Mouse (Mus musculus): ENCODE results near the gene Gng2. TPM values are rescaled to one million over a fixed set of nuclear protein-coding genes. Genes with fewer than 3 reads are reported as not detected.

Gng2 gene
- polyA plus RNA-seq, 1 experiment from 2014 or later: 54.8 TPM

DNA sequence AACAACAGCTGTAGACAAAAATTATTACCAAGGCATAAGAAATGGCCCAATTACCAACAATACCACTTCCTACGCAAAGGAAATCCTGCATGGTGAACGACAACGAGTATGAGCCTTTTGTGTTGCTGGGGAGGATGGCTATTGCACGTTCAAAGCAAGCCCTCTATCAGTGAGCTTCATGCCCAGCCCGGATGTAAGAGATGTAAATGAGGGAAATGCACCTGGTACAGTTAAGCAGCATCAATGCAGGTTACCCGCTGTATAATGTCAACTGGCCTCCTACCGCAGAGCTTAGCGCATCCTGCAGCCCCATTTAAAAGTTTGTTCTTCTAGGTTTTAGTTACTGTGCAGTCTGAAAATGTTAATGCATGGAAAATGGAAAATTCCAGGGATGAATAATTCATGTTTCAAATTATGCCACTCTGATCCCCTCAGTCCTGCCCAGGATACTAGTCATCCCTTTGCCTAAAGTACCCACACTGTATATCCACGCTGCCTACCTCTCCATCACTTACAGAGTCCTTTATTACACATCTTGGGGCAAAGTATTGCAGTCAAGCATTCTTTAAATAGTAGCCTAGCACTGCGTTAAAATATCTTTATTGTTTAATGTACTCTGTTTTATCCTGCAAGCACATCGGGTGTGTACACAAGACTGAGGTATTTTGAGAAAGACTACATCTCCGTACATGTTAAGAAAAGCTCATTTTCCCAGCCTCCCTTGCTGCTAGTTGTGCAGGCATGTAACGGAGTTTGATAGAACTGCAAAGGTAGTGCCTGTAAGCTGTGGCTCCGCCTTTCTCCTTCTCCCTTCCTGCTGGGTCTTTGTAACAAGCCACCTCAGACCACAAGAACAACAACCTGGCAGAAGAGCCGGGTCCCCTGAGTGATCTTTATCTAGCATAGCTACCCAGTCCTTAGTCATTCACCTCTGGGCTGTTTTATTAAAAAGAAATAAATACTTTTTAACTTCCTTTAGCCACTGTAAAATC is 15.2 kb downstream of the Gng2 start:
- Histone ChIP-seq H3K9ac (no peak overlapping the region), H3K9me3 (replicated peaks) (no peaks in the 10 kb centered on the region), H3K4me2 (no peak overlapping the region), H3K27me3 (no peaks in the 10 kb centered on the region), H3K4me3 (no peak overlapping the region), H3K27ac (no peak overlapping the region), H3K36me3 (no peaks in the 10 kb centered on the region), H3K4me1 (replicated peaks) (peaks cover 5% of the 10 kb centered on the region; the same call in 1 of the 2 replicates)
- WGBS: 69% methylated on average over 15 of the region's 15 CpGs
- ATAC-seq (replicated peaks; ENCODE audit: insufficient number of reproducible peaks, insufficient read depth, low FRiP score, low read depth): no peak

DNA sequence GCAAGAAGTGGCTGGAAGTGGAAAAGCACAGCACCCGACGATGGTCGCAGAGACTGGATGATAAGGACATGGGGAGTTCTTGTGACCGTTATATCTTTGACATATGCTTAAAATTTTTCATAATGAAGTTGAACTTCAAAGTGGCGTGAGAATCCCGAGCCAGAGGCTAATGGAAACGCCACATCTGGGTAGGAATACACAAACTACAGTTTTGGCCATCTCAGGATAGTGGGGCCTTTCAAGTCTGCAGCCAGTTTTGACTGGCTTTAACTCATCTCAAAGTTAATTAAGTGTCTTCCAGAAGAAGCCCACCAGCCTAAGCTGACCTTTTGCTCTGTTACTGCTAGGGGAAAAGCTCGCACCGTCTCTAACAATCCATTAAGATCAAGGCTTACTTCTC is 17.6 kb downstream of the Gng2 start:
- H3K9me3 ChIP-seq (replicated peaks): no peaks in the 10 kb centered on the region
- no peak overlapping the region for H3K27ac ChIP-seq
- H3K9ac ChIP-seq: no peak overlapping the region
- H3K36me3 ChIP-seq: no peaks in the 10 kb centered on the region; the same call in 1 of the 2 replicates
- H3K4me3 ChIP-seq: no peak overlapping the region
- ATAC-seq (replicated peaks; ENCODE audit: insufficient number of reproducible peaks, insufficient read depth, low FRiP score, low read depth): no peak
- no peak overlapping the region for H3K4me2 ChIP-seq
- no peaks in the 10 kb centered on the region for H3K27me3 ChIP-seq
- H3K4me1 ChIP-seq (replicated peaks): peaks cover 5% of the 10 kb centered on the region; the same call in 1 of the 2 replicates
- 58% methylated on average over 9 of the region's 9 CpGs for WGBS

DNA sequence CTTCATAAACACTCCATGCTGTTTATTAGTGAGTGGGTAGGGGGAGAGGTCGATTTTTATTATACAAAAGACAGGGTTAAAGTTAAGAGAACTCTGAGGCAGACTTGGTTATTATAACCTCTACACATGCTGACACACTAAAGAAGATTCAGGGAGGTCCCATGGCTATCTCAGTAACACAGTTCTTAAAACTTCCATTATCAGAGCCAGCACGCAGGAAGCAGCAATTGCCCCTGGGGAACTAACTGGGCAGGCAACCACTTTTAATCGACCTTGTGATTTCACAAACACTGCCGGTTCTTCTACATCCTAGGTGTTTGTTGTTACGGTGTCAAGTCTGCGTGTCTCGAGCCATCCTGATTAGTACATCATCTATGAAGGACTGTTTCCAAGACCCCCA is 22.4 kb downstream of the Gng2 start:
- no peaks in the 10 kb centered on the region for H3K9me3 ChIP-seq (replicated peaks)
- H3K9ac ChIP-seq: no peak overlapping the region
- H3K27ac ChIP-seq: no peak overlapping the region
- H3K36me3 ChIP-seq: no peaks in the 10 kb centered on the region; the same call in 1 of the 2 replicates
- ATAC-seq (replicated peaks; ENCODE audit: insufficient number of reproducible peaks, insufficient read depth, low FRiP score, low read depth): no peak
- peaks cover 8% of the 10 kb centered on the region for H3K4me1 ChIP-seq (replicated peaks)
- H3K27me3 ChIP-seq: no peaks in the 10 kb centered on the region
- H3K4me3 ChIP-seq: no peak overlapping the region
- no peak overlapping the region for H3K4me2 ChIP-seq
- WGBS: 78% methylated on average over 7 of the region's 7 CpGs

DNA sequence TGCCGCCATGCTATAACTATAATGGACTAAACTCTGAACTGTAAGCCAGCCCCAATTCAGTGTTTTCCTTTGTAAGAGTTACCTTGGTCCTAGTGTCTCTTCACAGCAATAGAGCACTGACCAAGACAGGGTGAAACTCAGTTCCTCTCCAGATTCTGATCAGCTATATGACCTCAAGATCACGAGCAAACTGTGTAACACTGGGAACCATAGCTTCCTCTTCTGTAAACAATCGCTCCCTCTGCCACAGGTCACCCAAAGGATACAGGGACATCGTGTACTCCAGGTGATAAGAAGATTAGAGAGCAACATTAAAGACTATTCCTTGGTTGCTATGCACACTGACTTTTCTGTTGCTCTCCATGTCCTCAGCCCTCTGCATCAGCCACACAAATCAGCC is 26.6 kb downstream of the Gng2 start:
- no peak overlapping the region for H3K9ac ChIP-seq
- no peak for ATAC-seq (replicated peaks; ENCODE audit: insufficient number of reproducible peaks, insufficient read depth, low FRiP score, low read depth)
- no peak overlapping the region for H3K27ac ChIP-seq
- WGBS: 74% methylated on average over 4 of the region's 4 CpGs
- peaks cover 7% of the 10 kb centered on the region for H3K4me1 ChIP-seq (replicated peaks)
- H3K27me3 ChIP-seq: no peaks in the 10 kb centered on the region
- H3K9me3 ChIP-seq (replicated peaks): no peaks in the 10 kb centered on the region
- H3K4me3 ChIP-seq: no peak overlapping the region
- no peaks in the 10 kb centered on the region; the same call in 1 of the 2 replicates for H3K36me3 ChIP-seq
- H3K4me2 ChIP-seq: no peak overlapping the region

DNA sequence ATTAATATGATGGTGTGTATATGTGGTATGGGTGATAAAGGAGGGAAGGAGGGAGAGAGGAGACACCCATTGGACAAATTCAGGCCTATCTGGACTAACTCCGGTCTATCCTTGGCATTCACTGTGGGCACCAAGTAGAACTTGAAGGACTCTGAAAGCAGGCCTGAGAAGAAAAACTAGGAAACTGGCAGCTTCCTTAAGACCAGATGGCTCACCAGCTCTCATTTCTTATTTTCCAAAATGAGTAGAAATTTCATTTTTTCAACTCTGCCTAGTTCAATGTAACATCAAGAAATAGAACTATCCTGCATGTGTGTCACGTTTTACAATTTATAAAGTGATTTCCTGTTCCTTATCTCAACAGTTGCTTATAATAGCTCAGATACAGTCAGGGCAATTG is 28.0 kb downstream of the Gng2 start:
- no peak overlapping the region for H3K9ac ChIP-seq
- 0 out of 2 replicates have a peak, but pooled peaks cover 4% of the 10 kb centered on the region for H3K36me3 ChIP-seq
- H3K27ac ChIP-seq: no peak overlapping the region
- no peaks in the 10 kb centered on the region for H3K27me3 ChIP-seq
- no peak overlapping the region for H3K4me3 ChIP-seq
- peaks cover 17% of the 10 kb centered on the region for H3K4me1 ChIP-seq (replicated peaks)
- no peak for ATAC-seq (replicated peaks; ENCODE audit: insufficient number of reproducible peaks, insufficient read depth, low FRiP score, low read depth)
- H3K4me2 ChIP-seq: no peak overlapping the region
- H3K9me3 ChIP-seq (replicated peaks): no peaks in the 10 kb centered on the region
- WGBS: 66% methylated on average over 2 of the region's 2 CpGs

DNA sequence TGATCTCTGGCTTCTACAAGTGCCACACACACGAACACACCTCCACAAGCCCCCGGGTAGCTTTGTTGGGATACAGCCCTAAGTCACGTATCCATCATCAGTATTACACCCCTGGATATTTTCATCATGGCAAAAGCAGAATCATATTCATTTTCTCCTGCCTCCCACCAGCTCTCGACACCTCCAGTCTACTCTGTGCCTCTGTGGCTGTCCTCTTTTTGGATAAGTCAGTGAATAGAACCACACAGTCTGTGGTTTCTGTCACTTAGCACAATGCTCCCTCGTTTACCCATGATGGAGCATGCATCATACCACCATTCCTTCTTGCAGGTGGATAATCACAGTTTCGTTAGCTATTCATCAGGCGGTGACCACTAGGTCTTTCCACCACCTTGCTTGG is 31.2 kb downstream of the Gng2 start:
- 85% methylated on average over 7 of the region's 7 CpGs for WGBS
- 0 out of 2 replicates have a peak, but pooled peaks cover 4% of the 10 kb centered on the region for H3K36me3 ChIP-seq
- H3K9ac ChIP-seq: no peak overlapping the region
- no peak overlapping the region for H3K27ac ChIP-seq
- H3K4me1 ChIP-seq (replicated peaks): peaks cover 30% of the 10 kb centered on the region
- no peaks in the 10 kb centered on the region for H3K9me3 ChIP-seq (replicated peaks)
- no peaks in the 10 kb centered on the region for H3K27me3 ChIP-seq
- no peak overlapping the region for H3K4me2 ChIP-seq
- H3K4me3 ChIP-seq: no peak overlapping the region
- no peak for ATAC-seq (replicated peaks; ENCODE audit: insufficient number of reproducible peaks, insufficient read depth, low FRiP score, low read depth)

DNA sequence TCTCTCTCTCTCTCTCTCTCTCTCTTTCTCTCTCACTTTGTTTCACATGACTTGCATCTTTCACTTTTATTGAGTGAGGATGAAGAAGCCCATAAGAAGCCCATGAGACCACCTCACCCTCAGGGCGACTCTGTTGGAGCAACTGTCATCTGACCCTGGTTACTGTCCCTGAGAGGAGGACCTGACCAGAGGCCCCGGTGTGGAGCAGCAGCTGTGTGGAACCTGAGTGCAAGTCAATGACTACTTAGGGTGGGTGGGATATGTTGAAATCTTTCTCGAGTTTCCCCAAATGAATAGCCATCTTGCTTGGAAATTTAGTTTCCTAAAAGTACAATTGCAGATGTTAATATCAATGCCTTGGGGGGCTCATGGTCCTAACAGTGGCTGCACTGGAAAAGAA is 34.7 kb downstream of the Gng2 start:
- no peaks in the 10 kb centered on the region for H3K27me3 ChIP-seq
- ATAC-seq (replicated peaks; ENCODE audit: insufficient number of reproducible peaks, insufficient read depth, low FRiP score, low read depth): no peak
- peaks cover 23% of the 10 kb centered on the region for H3K4me1 ChIP-seq (replicated peaks)
- H3K4me3 ChIP-seq: no peak overlapping the region
- H3K27ac ChIP-seq: peak overlapping the region; percentile 24
- WGBS: 36% methylated on average over 3 of the region's 3 CpGs
- no peak overlapping the region for H3K4me2 ChIP-seq
- 0 out of 2 replicates have a peak, but pooled peaks cover 4% of the 10 kb centered on the region for H3K36me3 ChIP-seq
- H3K9me3 ChIP-seq (replicated peaks): no peaks in the 10 kb centered on the region
- H3K9ac ChIP-seq: no peak overlapping the region

DNA sequence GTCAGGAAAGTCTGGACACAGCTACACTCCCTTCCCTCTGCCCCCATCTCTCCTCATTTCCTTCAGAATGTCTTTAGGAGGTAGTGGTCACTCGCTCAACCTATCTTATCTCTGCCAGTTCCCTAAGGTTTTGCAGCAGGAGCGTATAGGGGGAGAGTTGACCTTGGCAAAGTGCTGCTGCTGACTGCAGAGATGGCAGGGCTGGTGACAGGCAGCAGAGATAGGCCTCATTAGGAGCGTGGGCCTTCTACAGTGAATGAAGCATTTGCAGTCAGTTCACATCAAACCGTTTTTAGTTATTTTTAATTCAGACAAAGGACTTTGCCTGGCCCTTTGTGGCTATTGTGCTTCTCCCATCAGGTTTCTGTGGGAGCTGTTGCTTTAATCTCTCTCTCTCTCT is 35.1 kb downstream of the Gng2 start:
- H3K27me3 ChIP-seq: no peaks in the 10 kb centered on the region
- no peak overlapping the region for H3K4me3 ChIP-seq
- peak overlapping the region; percentile 24 for H3K27ac ChIP-seq
- no peak overlapping the region for H3K4me2 ChIP-seq
- 0 out of 2 replicates have a peak, but pooled peaks cover 4% of the 10 kb centered on the region for H3K36me3 ChIP-seq
- H3K9ac ChIP-seq: no peak overlapping the region
- ATAC-seq (replicated peaks; ENCODE audit: insufficient number of reproducible peaks, insufficient read depth, low FRiP score, low read depth): peak; percentile 69
- WGBS: 16% methylated on average over 4 of the region's 4 CpGs
- H3K9me3 ChIP-seq (replicated peaks): no peaks in the 10 kb centered on the region
- peaks cover 23% of the 10 kb centered on the region for H3K4me1 ChIP-seq (replicated peaks)

DNA sequence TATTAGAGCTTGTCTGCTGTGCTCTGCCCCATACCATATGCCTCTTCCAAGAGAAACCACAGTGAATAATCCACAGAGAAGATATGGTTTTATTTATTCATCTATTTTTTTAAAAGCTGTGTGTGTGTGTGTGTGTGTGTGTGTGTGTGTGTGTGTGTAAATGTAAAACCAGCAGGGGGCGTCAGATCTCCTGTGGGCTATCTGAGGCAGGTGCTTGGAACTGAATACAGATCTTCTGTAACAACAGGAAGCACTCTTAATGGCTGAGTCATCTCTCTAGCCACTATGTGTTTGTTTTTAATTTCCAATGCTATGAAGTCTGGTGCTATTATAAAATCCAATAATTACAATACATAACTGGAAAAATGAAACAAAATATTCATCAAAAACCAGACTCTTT is 37.4 kb downstream of the Gng2 start:
- ATAC-seq (replicated peaks; ENCODE audit: insufficient number of reproducible peaks, insufficient read depth, low FRiP score, low read depth): no peak
- no peak overlapping the region for H3K4me2 ChIP-seq
- no peak overlapping the region for H3K9ac ChIP-seq
- H3K4me3 ChIP-seq: no peak overlapping the region
- WGBS: 83% methylated on average over 1 of the region's 1 CpGs
- H3K9me3 ChIP-seq (replicated peaks): no peaks in the 10 kb centered on the region
- 0 out of 2 replicates have a peak, but pooled peaks cover 3% of the 10 kb centered on the region for H3K36me3 ChIP-seq
- no peak overlapping the region for H3K27ac ChIP-seq
- no peaks in the 10 kb centered on the region for H3K27me3 ChIP-seq
- H3K4me1 ChIP-seq (replicated peaks): peaks cover 18% of the 10 kb centered on the region

DNA sequence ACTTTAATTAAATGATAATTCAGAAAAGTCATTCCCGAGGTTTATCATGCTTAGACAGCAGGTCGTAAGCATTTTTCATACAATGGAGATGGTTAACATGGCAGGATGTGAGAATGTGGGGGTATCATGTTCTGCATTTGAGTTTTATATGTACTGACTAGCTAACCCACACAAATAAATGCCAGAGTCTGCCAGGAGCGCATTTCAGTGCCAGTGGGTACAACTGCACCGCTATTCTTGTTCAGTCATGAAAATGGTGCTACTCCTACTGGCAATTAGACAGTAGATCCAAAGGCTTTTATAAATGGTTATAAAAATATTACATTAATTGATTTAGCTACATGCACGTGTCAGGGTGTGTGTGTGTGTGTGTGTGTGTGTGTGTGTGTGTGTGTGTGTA is 38.9 kb downstream of the Gng2 start:
- Histone ChIP-seq H3K27me3 (no peaks in the 10 kb centered on the region), H3K27ac (no peak overlapping the region), H3K4me1 (replicated peaks) (peaks cover 23% of the 10 kb centered on the region), H3K36me3 (no peaks in the 10 kb centered on the region), H3K4me3 (no peak overlapping the region), H3K9me3 (replicated peaks) (no peaks in the 10 kb centered on the region), H3K9ac (no peak overlapping the region), H3K4me2 (no peak overlapping the region)
- ATAC-seq (replicated peaks; ENCODE audit: insufficient number of reproducible peaks, insufficient read depth, low FRiP score, low read depth): no peak
- WGBS: 91% methylated on average over 5 of the region's 5 CpGs

DNA sequence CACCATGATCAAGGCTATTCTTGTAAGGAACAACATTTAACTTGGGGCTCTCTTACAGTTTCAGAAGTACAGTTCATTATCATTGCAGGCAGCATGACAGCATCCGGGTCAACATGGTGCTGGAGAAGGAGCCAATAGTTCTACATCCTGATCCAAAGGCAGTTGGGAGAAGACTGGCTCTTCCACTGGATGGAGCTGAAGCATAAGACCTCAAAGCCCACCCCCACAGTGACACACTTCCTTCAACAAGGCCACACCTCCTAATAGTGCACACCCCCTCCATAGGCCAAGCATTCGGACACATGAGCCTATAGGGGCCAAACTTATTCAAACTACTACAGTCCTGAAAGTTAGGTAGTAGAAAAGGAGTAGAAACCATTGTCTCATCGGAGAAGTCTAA is 42.3 kb downstream of the Gng2 start:
- 98% methylated on average over 3 of the region's 3 CpGs for WGBS
- Histone ChIP-seq H3K27ac (no peak overlapping the region), H3K4me1 (replicated peaks) (peaks cover 22% of the 10 kb centered on the region)

More for the DNA sequence above, 42.3 kb downstream of the Gng2 start:
- H3K4me2 ChIP-seq: no peak overlapping the region
- H3K9ac ChIP-seq: no peak overlapping the region
- no peak overlapping the region for H3K4me3 ChIP-seq
- ATAC-seq (replicated peaks; ENCODE audit: insufficient number of reproducible peaks, insufficient read depth, low FRiP score, low read depth): no peak
- no peaks in the 10 kb centered on the region for H3K36me3 ChIP-seq
- H3K9me3 ChIP-seq (replicated peaks): no peaks in the 10 kb centered on the region
- no peaks in the 10 kb centered on the region for H3K27me3 ChIP-seq
